24 mouse cellular contexts compared by ENCODE assay signal in genomic region chrX:10734874-10735273, GRCm38 (mm10). TPM values are rescaled to one million over a fixed set of nuclear protein-coding genes. Genes with fewer than 3 reads are reported as not detected.
A peak's percentile ranks its signal among the peaks of the same experiment; 100 is the strongest.
DNase-seq lines count a peak whose midpoint lies in the region; ATAC-seq and TF ChIP-seq lines count a peak whose summit lies in the region.
"Had no signal": no experiment of that assay in that cellular context is flagged by ENCODE, and none has a peak within 500 bp of the region (broad histone marks: within the 10 kb centered on the region; RNA-seq: fewer than 3 reads in every experiment).

No protein-coding gene starts in this region.

- H3K9me3 ChIP-seq in liver, embryonic 11.5 days (ENCODE audit: control insufficient read depth, low read length) = no peaks in the 10 kb centered on the region
- no peaks in the 10 kb centered on the region for H3K9me3 ChIP-seq in liver, postnatal 0 days (ENCODE audit: low read length)
- no peaks in the 10 kb centered on the region for H3K9me3 ChIP-seq in lung, embryonic 16.5 days (ENCODE audit: control insufficient read depth, low read length)
- H3K9me3 ChIP-seq in liver, embryonic 16.5 days (replicated peaks; ENCODE audit: control insufficient read depth, low read length) = no peaks in the 10 kb centered on the region
- H3K9me3 ChIP-seq in midbrain, embryonic 10.5 days (replicated peaks) = no peaks in the 10 kb centered on the region
- H3K9me3 ChIP-seq: embryonic facial prominence, embryonic 10.5 days; embryonic facial prominence, embryonic 13.5 days; forebrain, embryonic 12.5 days; forebrain, embryonic 15.5 days; hindbrain, embryonic 12.5 days; hindbrain, embryonic 15.5 days had no signal

- no peak overlapping the region for H3K27ac ChIP-seq in liver, embryonic 11.5 days (ENCODE audit: low read depth, low read length)
- no peak overlapping the region for H3K27ac ChIP-seq in liver, postnatal 0 days (ENCODE audit: low read depth)
- H3K27ac ChIP-seq in lung, embryonic 16.5 days (ENCODE audit: low read length) = 0 out of 2 replicates have a peak overlapping the region, but pooled peaks have one; percentile 22
- H3K27ac ChIP-seq in liver, embryonic 16.5 days (ENCODE audit: low read length) = no peak overlapping the region
- no peak overlapping the region for H3K27ac ChIP-seq in midbrain, embryonic 10.5 days (replicated peaks)
- H3K27ac ChIP-seq: embryonic facial prominence, embryonic 10.5 days; embryonic facial prominence, embryonic 13.5 days; forebrain, embryonic 12.5 days; forebrain, embryonic 15.5 days; hindbrain, embryonic 12.5 days; hindbrain, embryonic 15.5 days had no signal

- peak; percentile 57 for ATAC-seq in liver, embryonic 11.5 days (replicated peaks; ENCODE audit: low FRiP score)
- ATAC-seq in liver, postnatal 0 days = no peak
- no peak for ATAC-seq in lung, embryonic 16.5 days (ENCODE audit: low read depth)
- ATAC-seq in liver, embryonic 16.5 days (ENCODE audit: low read depth) = peak; percentile 30; the same call in 1 of the 2 replicates
- ATAC-seq in monocyte, adult 5-6 weeks (replicated peaks; ENCODE audit: insufficient number of reproducible peaks, low FRiP score, low TSS enrichment, poor library complexity, severe bottlenecking) = no peak
- ATAC-seq: activated CD4-positive, CD25-positive, alpha-beta regulatory T cell, adult 4 months; CD4-positive, CD25-positive, alpha-beta regulatory T cell, adult 4 months; forebrain, embryonic 15.5 days had no signal

- no peak overlapping the region for H3K4me2 ChIP-seq in liver, embryonic 11.5 days
- H3K4me2 ChIP-seq in liver, postnatal 0 days (ENCODE audit: low read depth, low read length) = no peak overlapping the region
- H3K4me2 ChIP-seq in lung, embryonic 16.5 days (ENCODE audit: low read depth, low read length) = no peak overlapping the region
- no peak overlapping the region for H3K4me2 ChIP-seq in liver, embryonic 16.5 days (ENCODE audit: low read depth, low read length)
- H3K4me2 ChIP-seq: embryonic facial prominence, embryonic 13.5 days; forebrain, embryonic 12.5 days; forebrain, embryonic 15.5 days; heart, embryonic 11.5 days; hindbrain, embryonic 12.5 days; hindbrain, embryonic 15.5 days had no signal

- no peak for DNase-seq in liver, embryonic 11.5 days (ENCODE audit: low spot score)
- no peak for DNase-seq in liver, postnatal 0 days
- no peak for DNase-seq in lung, postnatal 14 days
- DNase-seq in midbrain, embryonic 10.5 days (ENCODE audit: low spot score) = no peak
- DNase-seq: adrenal gland, adult 8-10 months; cerebellum, adult 11-12 months; cerebellum, adult 8-10 months; cerebellum, postnatal 36 days; embryo, embryonic 11 days; gastrocnemius, postnatal 10 days; heart, adult 11 months had no signal

- TF ChIP-seq CTCF in liver, postnatal 0 days (IDR thresholded peaks at IDR 0.05; ENCODE audit: low read depth) = no peak

- no peaks in the 10 kb centered on the region for H3K4me1 ChIP-seq in liver, embryonic 11.5 days (replicated peaks; ENCODE audit: control insufficient read depth, insufficient read depth, low read length)
- no peaks in the 10 kb centered on the region for H3K4me1 ChIP-seq in liver, postnatal 0 days (ENCODE audit: insufficient read depth)
- H3K4me1 ChIP-seq in lung, embryonic 16.5 days (replicated peaks; ENCODE audit: control insufficient read depth, insufficient read depth, low read length) = peaks cover 4% of the 10 kb centered on the region; the same call in 1 of the 2 replicates
- H3K4me1 ChIP-seq in liver, embryonic 16.5 days (ENCODE audit: control insufficient read depth, low read depth, low read length) = no peaks in the 10 kb centered on the region
- peaks cover 16% of the 10 kb centered on the region for H3K4me1 ChIP-seq in midbrain, embryonic 10.5 days
- H3K4me1 ChIP-seq: embryonic facial prominence, embryonic 10.5 days; forebrain, embryonic 12.5 days; forebrain, embryonic 15.5 days; hindbrain, embryonic 12.5 days; hindbrain, embryonic 15.5 days had no signal

- WGBS in liver, embryonic 11.5 days = 57% methylated on average over 1 of the region's 1 CpGs
- WGBS in liver, postnatal 0 days (ENCODE audit: insufficient replicate concordance) = 26% methylated on average over 1 of the region's 1 CpGs
- WGBS in lung, embryonic 16.5 days = 67% methylated on average over 1 of the region's 1 CpGs
- 35% methylated on average over 1 of the region's 1 CpGs for WGBS in liver, embryonic 16.5 days (ENCODE audit: insufficient replicate concordance)
- WGBS in midbrain, embryonic 10.5 days = 36% methylated on average over 1 of the region's 1 CpGs

- no peak overlapping the region for H3K4me3 ChIP-seq in liver, embryonic 11.5 days (ENCODE audit: low read depth, low read length)
- no peak overlapping the region for H3K4me3 ChIP-seq in liver, postnatal 0 days (ENCODE audit: low read depth, low read length)
- H3K4me3 ChIP-seq in lung, embryonic 16.5 days (ENCODE audit: low read length) = no peak overlapping the region
- H3K4me3 ChIP-seq in liver, embryonic 16.5 days (ENCODE audit: low read depth, low read length) = no peak overlapping the region
- H3K4me3 ChIP-seq in midbrain, embryonic 10.5 days = no peak overlapping the region
- H3K4me3 ChIP-seq: embryonic facial prominence, embryonic 10.5 days; embryonic facial prominence, embryonic 13.5 days; erythroblast, embryonic 14.5 days; forebrain, embryonic 12.5 days; forebrain, embryonic 15.5 days; hindbrain, embryonic 12.5 days; hindbrain, embryonic 15.5 days had no signal

- no peaks in the 10 kb centered on the region for H3K27me3 ChIP-seq in liver, embryonic 11.5 days (replicated peaks; ENCODE audit: control insufficient read depth, insufficient read depth, low read length)
- H3K27me3 ChIP-seq in liver, postnatal 0 days (ENCODE audit: insufficient read depth, low read length) = no peaks in the 10 kb centered on the region
- no peaks in the 10 kb centered on the region for H3K27me3 ChIP-seq in lung, embryonic 16.5 days (ENCODE audit: control insufficient read depth, insufficient read depth, low read depth, low read length)
- no peaks in the 10 kb centered on the region; the same call in 1 of the 2 replicates for H3K27me3 ChIP-seq in liver, embryonic 16.5 days (ENCODE audit: control insufficient read depth, insufficient read depth, low read depth, low read length)
- H3K27me3 ChIP-seq in midbrain, embryonic 10.5 days (ENCODE audit: low read depth, poor library complexity, severe bottlenecking) = peaks cover 15% of the 10 kb centered on the region; the same call in 1 of the 2 replicates
- H3K27me3 ChIP-seq: embryonic facial prominence, embryonic 13.5 days; forebrain, embryonic 12.5 days; forebrain, embryonic 15.5 days; hindbrain, embryonic 12.5 days; hindbrain, embryonic 15.5 days had no signal

- no peaks in the 10 kb centered on the region for H3K36me3 ChIP-seq in liver, embryonic 11.5 days (ENCODE audit: control insufficient read depth, insufficient read depth, low read length)
- H3K36me3 ChIP-seq in liver, postnatal 0 days (replicated peaks; ENCODE audit: insufficient read depth, low read length) = no peaks in the 10 kb centered on the region
- no peaks in the 10 kb centered on the region for H3K36me3 ChIP-seq in lung, embryonic 16.5 days (ENCODE audit: control insufficient read depth, insufficient read depth, low read length)
- H3K36me3 ChIP-seq in liver, embryonic 16.5 days (ENCODE audit: control insufficient read depth, insufficient read depth) = no peaks in the 10 kb centered on the region
- H3K36me3 ChIP-seq in midbrain, embryonic 10.5 days = no peaks in the 10 kb centered on the region
- H3K36me3 ChIP-seq: embryonic facial prominence, embryonic 10.5 days; embryonic facial prominence, embryonic 13.5 days; forebrain, embryonic 12.5 days; forebrain, embryonic 15.5 days; hindbrain, embryonic 12.5 days; hindbrain, embryonic 15.5 days had no signal

- no peak for TF ChIP-seq EP300 in liver, postnatal 0 days (IDR thresholded peaks at IDR 0.05; ENCODE audit: low read depth)

- H3K9ac ChIP-seq in liver, embryonic 11.5 days (ENCODE audit: low read depth, low read length) = no peak overlapping the region
- H3K9ac ChIP-seq in liver, postnatal 0 days (replicated peaks) = no peak overlapping the region
- no peak overlapping the region for H3K9ac ChIP-seq in lung, embryonic 16.5 days (ENCODE audit: low read length)
- H3K9ac ChIP-seq in liver, embryonic 16.5 days (ENCODE audit: low read depth, low read length) = no peak overlapping the region
- H3K9ac ChIP-seq: embryonic facial prominence, embryonic 13.5 days; forebrain, embryonic 12.5 days; forebrain, embryonic 15.5 days; hindbrain, embryonic 12.5 days; hindbrain, embryonic 15.5 days had no signal

RNA-seq across cellular contexts. Expression of gene Mid1ip1, which starts 20.1 kb away (rescaled TPM):
- 34.6 and 38.6 TPM in 2 replicates for polyA plus RNA-seq in liver, embryonic 11.5 days (2014; fragmentation: Nextera tagmentation; extraction: Ambion mirVana)
- polyA plus RNA-seq in liver, postnatal 0 days (2015; fragmentation: Nextera tagmentation; extraction: Ambion mirVana) = 26.6 and 31.5 TPM in 2 replicates
- 119 and 125 TPM in 2 replicates for polyA plus RNA-seq in lung, embryonic 16.5 days (2015; fragmentation: Nextera tagmentation; extraction: Ambion mirVana)
- polyA plus RNA-seq in liver, embryonic 16.5 days (2015; fragmentation: Nextera tagmentation; extraction: Ambion mirVana) = 37.2 and 39.0 TPM in 2 replicates
- total RNA-seq in monocyte, adult 5-6 weeks (2017) = 67.4 to 88.1 TPM (median 74.7 TPM) in 3 replicates
- polyA plus RNA-seq in midbrain, embryonic 10.5 days (2016; fragmentation: Nextera tagmentation; extraction: Ambion mirVana) = 37.4 and 44.0 TPM in 2 replicates

Comparison
In these comparisons a context has a peak if more than half of its experiments do, and no peak if none do; other contexts are left out.
1. ATAC-seq: peak in liver, embryonic 11.5 days (single experiment) and liver, embryonic 16.5 days (single experiment); none in liver, postnatal 0 days (single experiment), lung, embryonic 16.5 days (single experiment) and monocyte, adult 5-6 weeks (single experiment).